Comparison of ENCODE assay signal across 22 mouse cellular contexts in genomic region chr5:44553155-44553554, GRCm38 (mm10).
DNase-seq lines count a peak whose midpoint lies in the region; ATAC-seq and TF ChIP-seq lines count a peak whose summit lies in the region.
"Had no signal": no experiment of that assay in that cellular context is flagged by ENCODE, and none has a peak within 500 bp of the region (broad histone marks: within the 10 kb centered on the region; RNA-seq: fewer than 3 reads in every experiment).

No protein-coding gene starts in this region.

- ATAC-seq in lung, embryonic 14.5 days (ENCODE audit: insufficient read depth): no peak
- no peak for ATAC-seq in limb, embryonic 14.5 days (ENCODE audit: low FRiP score, low read depth)
- ATAC-seq: forebrain, embryonic 14.5 days; hindbrain, postnatal 0 days had no signal

- H3K9ac ChIP-seq in heart, adult 2 months (ENCODE audit: low read depth, low read length): no peak overlapping the region
- H3K9ac ChIP-seq in lung, embryonic 14.5 days: no peak overlapping the region
- H3K9ac ChIP-seq in limb, embryonic 14.5 days (ENCODE audit: low read depth, low read length, severe bottlenecking): no peak overlapping the region
- H3K9ac ChIP-seq: heart, embryonic 15.5 days; liver, embryonic 13.5 days had no signal

- no peak overlapping the region for H3K4me3 ChIP-seq in heart, adult 2 months
- no peak overlapping the region for H3K4me3 ChIP-seq in lung, embryonic 14.5 days (ENCODE audit: low read depth, low read length)
- no peak overlapping the region for H3K4me3 ChIP-seq in lung, adult 2 months (replicated peaks; ENCODE audit: extremely low read depth, low read depth, low read length)
- H3K4me3 ChIP-seq in limb, embryonic 14.5 days (replicated peaks; ENCODE audit: low read length): no peak overlapping the region
- H3K4me3 ChIP-seq: erythroblast, embryonic 14.5 days; heart, embryonic 15.5 days; layer of hippocampus, adult 2 months; liver, embryonic 13.5 days; midbrain, embryonic 10.5 days had no signal

- intact Hi-C loops in heart, adult 2 months (cut with DNase I): no loop called here

- no peak for DNase-seq in heart, adult 2 months
- DNase-seq in heart, postnatal 4 days: no peak
- DNase-seq in lung, embryonic 14.5 days: peak; percentile 15
- no peak for DNase-seq in lung, adult 2 months
- DNase-seq in R1 (ENCODE audit: low read depth, low spot score): peak; percentile 27
- no peak for DNase-seq in limb, embryonic 14.5 days (ENCODE audit: low spot score)
- no peak for DNase-seq in ovary, postnatal 14 days (ENCODE audit: low spot score)
- DNase-seq: adrenal gland, postnatal 25 days; B cell, adult 2 months; cerebellum, adult 11-12 months; cerebellum, postnatal 25 days; gastrocnemius, postnatal 25 days; kidney, adult 11 months; liver, embryonic 13.5 days; lung, postnatal 14 days; right cerebral cortex, postnatal 25 days had no signal

- TF ChIP-seq CTCF in heart, adult 2 months (IDR thresholded peaks at IDR 0.05): no peak
- TF ChIP-seq CTCF in lung, embryonic 14.5 days (IDR thresholded peaks at IDR 0.05; ENCODE audit: low read depth): no peak
- no peak for TF ChIP-seq CTCF in lung, adult 2 months (IDR thresholded peaks at IDR 0.05; ENCODE audit: insufficient read depth, low read length)

- H3K36me3 ChIP-seq in heart, adult 2 months (ENCODE audit: control insufficient read depth, insufficient read depth, low read length): peaks cover 6% of the 10 kb centered on the region; the same call in 1 of the 2 replicates
- no peaks in the 10 kb centered on the region for H3K36me3 ChIP-seq in lung, embryonic 14.5 days (ENCODE audit: insufficient read depth)
- H3K36me3 ChIP-seq in limb, embryonic 14.5 days (ENCODE audit: control insufficient read depth, insufficient read depth, low read length): no peaks in the 10 kb centered on the region
- H3K36me3 ChIP-seq: heart, embryonic 15.5 days; liver, embryonic 13.5 days; midbrain, embryonic 10.5 days had no signal

- H3K4me2 ChIP-seq in lung, embryonic 14.5 days: no peak overlapping the region
- H3K4me2 ChIP-seq in limb, embryonic 14.5 days (replicated peaks; ENCODE audit: low read depth, low read length, severe bottlenecking): no peak overlapping the region
- H3K4me2 ChIP-seq: heart, embryonic 15.5 days; liver, embryonic 13.5 days had no signal

- no peaks in the 10 kb centered on the region for H3K27me3 ChIP-seq in heart, adult 2 months (ENCODE audit: control insufficient read depth, insufficient read depth, low read length)
- no peaks in the 10 kb centered on the region for H3K27me3 ChIP-seq in lung, embryonic 14.5 days (ENCODE audit: insufficient read depth, low read length)
- H3K27me3 ChIP-seq in limb, embryonic 14.5 days (ENCODE audit: control insufficient read depth, insufficient read depth, low read length): no peaks in the 10 kb centered on the region
- H3K27me3 ChIP-seq: heart, embryonic 15.5 days; liver, embryonic 13.5 days had no signal

- no peaks in the 10 kb centered on the region for H3K9me3 ChIP-seq in lung, embryonic 14.5 days (ENCODE audit: low read depth, low read length)
- no peaks in the 10 kb centered on the region for H3K9me3 ChIP-seq in limb, embryonic 14.5 days (ENCODE audit: control insufficient read depth, low read length)
- H3K9me3 ChIP-seq: heart, embryonic 15.5 days; liver, embryonic 13.5 days; midbrain, embryonic 10.5 days had no signal

- no peak for TF ChIP-seq POLR2A in heart, adult 2 months (IDR thresholded peaks at IDR 0.05; ENCODE audit: insufficient read depth, low read depth, low read length)
- TF ChIP-seq POLR2A in lung, adult 2 months (IDR thresholded peaks at IDR 0.05; ENCODE audit: borderline replicate concordance, extremely low read depth, low read depth, low read length): no peak
- no peak for TF ChIP-seq POLR2A in limb, embryonic 14.5 days (IDR thresholded peaks at IDR 0.05; ENCODE audit: borderline replicate concordance, extremely low read depth, insufficient read depth, insufficient read length)

- H3K4me1 ChIP-seq in heart, adult 2 months (ENCODE audit: control insufficient read depth, insufficient read depth, low read length): peaks cover 5% of the 10 kb centered on the region
- H3K4me1 ChIP-seq in lung, embryonic 14.5 days (ENCODE audit: insufficient read depth): no peaks in the 10 kb centered on the region
- peaks cover 4% of the 10 kb centered on the region; the same call in 1 of the 2 replicates for H3K4me1 ChIP-seq in lung, adult 2 months (ENCODE audit: control insufficient read depth, insufficient read depth, low read length)
- H3K4me1 ChIP-seq in limb, embryonic 14.5 days (ENCODE audit: control insufficient read depth, insufficient read depth, low read length): peaks cover 16% of the 10 kb centered on the region
- H3K4me1 ChIP-seq: heart, embryonic 15.5 days; liver, embryonic 13.5 days; midbrain, embryonic 10.5 days had no signal

- peak overlapping the region; percentile 48 for H3K27ac ChIP-seq in heart, adult 2 months
- H3K27ac ChIP-seq in lung, embryonic 14.5 days (ENCODE audit: low read depth): no peak overlapping the region
- H3K27ac ChIP-seq in limb, embryonic 14.5 days (replicated peaks; ENCODE audit: low read depth, low read length): 0 out of 2 replicates have a peak overlapping the region, but pooled peaks have one; percentile 58
- H3K27ac ChIP-seq: heart, embryonic 15.5 days; hindbrain, postnatal 0 days; layer of hippocampus, adult 2 months; liver, embryonic 13.5 days; midbrain, embryonic 10.5 days had no signal

- H3K79me2 ChIP-seq in heart, adult 2 months (replicated peaks; ENCODE audit: control insufficient read depth, insufficient read depth, low read length): no peaks in the 10 kb centered on the region

- no peak for TF ChIP-seq EP300 in heart, adult 2 months (IDR thresholded peaks at IDR 0.05; ENCODE audit: insufficient read depth, low read depth, low read length)

Comparison
In these comparisons a context has a peak if more than half of its experiments do, and no peak if none do; other contexts are left out.
1. DNase-seq: peak in lung, embryonic 14.5 days (single experiment) and R1 (single experiment); none in heart, adult 2 months (0 of 2), heart, postnatal 4 days (single experiment), lung, adult 2 months (single experiment), limb, embryonic 14.5 days (single experiment) and ovary, postnatal 14 days (single experiment).